Mouse (Mus musculus): ENCODE data around the gene Entpd4b. TPM values are rescaled to one million over a fixed set of nuclear protein-coding genes. Genes with fewer than 3 reads are reported as not detected.
"Not testable (repeated sequence)": the region's sequence is repeated elsewhere in the genome, so short reads cannot be mapped to it uniquely, and the experiment has no call there.

Entpd4b gene
- polyA plus RNA-seq (2015; fragmentation: Nextera tagmentation; extraction: Ambion mirVana): 15.5 and 17.0 TPM in 2 replicates

DNA sequence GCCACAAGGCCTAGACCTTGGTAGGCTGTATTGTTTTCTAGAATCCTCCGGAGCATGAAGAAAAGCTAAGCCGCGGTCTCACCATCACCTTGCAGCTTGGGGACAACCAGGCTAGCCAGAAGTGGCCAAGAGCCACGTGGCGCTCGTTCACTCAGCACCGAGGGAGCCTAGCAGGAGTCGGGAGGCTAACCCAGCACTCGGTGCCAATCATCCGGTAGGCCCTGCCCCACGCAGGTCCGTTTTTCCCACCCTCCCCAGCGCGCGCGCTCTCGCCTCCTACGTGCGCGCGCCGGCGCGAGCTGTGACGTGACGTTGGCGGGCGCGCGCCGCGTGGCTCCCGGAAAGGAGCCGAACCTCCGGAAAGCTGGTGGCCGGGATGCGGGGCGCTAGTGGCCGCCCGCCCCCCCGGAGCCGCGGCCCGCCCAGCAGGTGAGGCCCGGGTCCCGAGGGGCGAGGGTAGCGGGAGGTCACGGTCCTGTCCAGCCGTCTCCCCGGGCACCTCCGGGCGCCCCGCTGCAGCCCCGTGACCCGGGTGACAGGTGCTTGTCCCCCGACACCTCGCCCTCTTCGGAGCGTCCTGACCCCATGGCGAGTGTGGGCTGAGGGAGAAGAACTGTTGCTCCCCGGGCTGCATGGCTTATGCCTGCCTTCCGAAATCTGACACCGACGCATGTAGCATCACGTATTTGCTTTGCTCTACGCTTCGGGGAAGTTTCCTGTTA is at the start of gene Entpd4b:
Gene Entpd4b, plus strand, starts transcription at position 315 of the 722 bp plus-strand sequence.
- WGBS: no CpG with 5 or more reads among the region's 68 CpGs
- not testable (repeated sequence) for H3K4me2 ChIP-seq (replicated peaks)

GRCm38 (mm10) chr14:69507000-69507399 is 48.2 kb upstream of the Entpd4b start:
- WGBS: no CpG with 5 or more reads among the region's 1 CpGs
- not testable (repeated sequence) for H3K9me3 ChIP-seq; ATAC-seq; H3K27me3 ChIP-seq (replicated peaks); H3K36me3 ChIP-seq; H3K4me3 ChIP-seq (replicated peaks); H3K4me2 ChIP-seq (replicated peaks); H3K9ac ChIP-seq; H3K4me1 ChIP-seq (replicated peaks); H3K27ac ChIP-seq

More for the DNA sequence above, at the start of gene Entpd4b:
- ATAC-seq: peak; percentile 97
- H3K36me3 ChIP-seq; H3K9me3 ChIP-seq; H3K27me3 ChIP-seq (replicated peaks); H3K4me3 ChIP-seq (replicated peaks); H3K27ac ChIP-seq; H3K4me1 ChIP-seq (replicated peaks); H3K9ac ChIP-seq: not testable (repeated sequence)

DNA sequence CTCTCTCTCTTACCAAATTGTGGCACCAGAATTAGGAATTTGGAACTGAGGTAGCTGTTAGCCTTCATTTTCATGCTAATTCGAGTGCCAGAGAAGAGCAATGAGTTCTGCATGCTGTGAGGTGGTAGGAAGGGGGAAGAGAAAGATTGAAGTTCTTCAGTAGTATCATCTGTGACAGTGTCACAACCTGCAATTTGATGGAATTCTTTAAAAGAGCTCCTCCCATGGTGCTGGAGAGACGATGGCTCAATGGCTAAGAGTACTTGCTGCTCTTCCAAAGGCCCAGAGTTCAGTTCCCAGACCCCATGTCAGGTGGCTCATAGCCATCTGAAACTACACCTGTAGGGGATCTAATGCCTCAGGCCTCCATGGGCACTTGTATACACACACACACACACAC is 42.8 kb upstream of the Entpd4b start, which contains the start of gene Gm27179:
Gene Gm27179, minus strand, starts transcription at position 101 of the 400 bp plus-strand sequence.
- H3K4me1 ChIP-seq (replicated peaks); H3K36me3 ChIP-seq; H3K9ac ChIP-seq; H3K4me3 ChIP-seq (replicated peaks); H3K9me3 ChIP-seq; H3K27me3 ChIP-seq (replicated peaks); ATAC-seq; H3K4me2 ChIP-seq (replicated peaks); H3K27ac ChIP-seq: not testable (repeated sequence)
- no CpG with 5 or more reads among the region's 2 CpGs for WGBS

DNA sequence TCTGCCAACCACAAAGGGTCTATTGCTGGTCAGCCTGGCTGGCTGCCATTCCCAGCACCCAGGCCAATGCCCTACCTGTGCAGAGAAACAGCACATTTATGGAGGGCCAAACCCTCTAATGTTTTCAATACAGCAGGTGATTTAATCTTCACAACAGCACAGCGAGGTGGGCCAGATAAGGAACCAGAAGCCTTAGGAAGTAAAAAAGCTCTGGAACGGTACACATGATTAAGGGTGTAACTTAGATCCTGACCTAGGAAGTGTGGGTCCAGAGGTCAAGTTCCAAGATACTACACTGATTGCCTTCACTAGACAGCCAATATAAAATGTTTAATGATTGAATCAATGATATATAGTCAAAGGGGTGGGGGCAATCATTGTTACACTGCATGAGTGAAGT is 34.4 kb upstream of the Entpd4b start:
- not testable (repeated sequence) for H3K27ac ChIP-seq; H3K4me1 ChIP-seq (replicated peaks); H3K4me3 ChIP-seq (replicated peaks); H3K36me3 ChIP-seq; H3K4me2 ChIP-seq (replicated peaks); H3K27me3 ChIP-seq (replicated peaks); H3K9ac ChIP-seq; H3K9me3 ChIP-seq
- peak; percentile 74 for ATAC-seq
- WGBS: no CpG with 5 or more reads among the region's 2 CpGs

- H3K4me3 ChIP-seq (replicated peaks); H3K4me1 ChIP-seq (replicated peaks); H3K36me3 ChIP-seq; H3K27me3 ChIP-seq (replicated peaks); H3K27ac ChIP-seq; H3K9me3 ChIP-seq; H3K4me2 ChIP-seq (replicated peaks); H3K9ac ChIP-seq: not testable (repeated sequence)
- WGBS: no CpG with 5 or more reads among the region's 1 CpGs
- peak; percentile 69; the same call in 1 of the 2 replicates for ATAC-seq
Observed at GRCm38 (mm10) chr14:69523001-69523400, 32.2 kb upstream of the Entpd4b start.

DNA sequence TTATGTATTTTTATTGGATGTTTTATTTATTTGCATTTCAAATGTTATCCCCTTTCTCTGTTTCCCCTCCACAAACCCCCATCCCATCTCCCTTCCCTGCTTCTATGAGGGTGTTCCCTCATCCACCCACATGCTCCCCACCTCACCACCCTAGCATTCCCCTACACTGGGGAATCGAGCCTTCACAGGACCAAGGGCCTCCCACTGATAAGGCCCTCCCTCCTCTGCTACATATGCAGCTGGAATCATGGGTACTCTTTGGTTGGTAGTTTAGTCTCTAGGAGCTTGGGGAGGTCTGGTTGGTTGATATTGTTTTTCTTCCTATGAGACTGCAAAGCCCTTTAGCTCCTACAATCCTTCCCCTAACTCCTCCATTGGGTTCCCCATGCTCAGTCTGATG is 29.0 kb upstream of the Entpd4b start:
- H3K4me2 ChIP-seq (replicated peaks); H3K27ac ChIP-seq; ATAC-seq; H3K9ac ChIP-seq; H3K4me3 ChIP-seq (replicated peaks); H3K4me1 ChIP-seq (replicated peaks); H3K36me3 ChIP-seq; H3K9me3 ChIP-seq; H3K27me3 ChIP-seq (replicated peaks): not testable (repeated sequence)
- WGBS: no CpG with 5 or more reads among the region's 1 CpGs

- H3K27me3 ChIP-seq (replicated peaks); H3K4me3 ChIP-seq (replicated peaks); H3K36me3 ChIP-seq; H3K4me2 ChIP-seq (replicated peaks); H3K9ac ChIP-seq; H3K9me3 ChIP-seq; H3K4me1 ChIP-seq (replicated peaks); H3K27ac ChIP-seq: not testable (repeated sequence)
- ATAC-seq: peak; percentile 50; the same call in 1 of the 2 replicates
- no CpG with 5 or more reads among the region's 7 CpGs for WGBS
Observed at GRCm38 (mm10) chr14:69536539-69536938, 18.7 kb upstream of the Entpd4b start.

DNA sequence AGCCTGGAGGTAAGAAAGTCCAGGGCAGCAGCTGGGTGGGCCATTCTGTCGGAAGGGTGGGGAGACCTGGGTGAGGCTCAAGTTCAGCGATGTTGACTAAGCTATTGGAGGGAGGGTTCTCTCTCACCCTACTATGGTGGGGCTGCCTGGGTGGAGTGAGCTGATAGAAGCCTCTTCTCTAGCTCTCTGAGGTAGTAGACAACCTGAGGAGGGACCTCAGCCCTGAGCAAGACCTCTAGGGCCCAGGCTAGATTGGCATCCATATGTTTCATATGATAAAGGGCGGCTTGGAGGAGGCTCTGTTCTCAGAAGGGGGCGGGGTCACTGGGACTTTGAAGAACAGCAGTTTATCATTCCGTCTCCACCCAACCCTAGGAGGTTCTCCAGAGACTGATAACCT is 15.1 kb upstream of the Entpd4b start:
- not testable (repeated sequence) for H3K27ac ChIP-seq; H3K4me3 ChIP-seq (replicated peaks); H3K9me3 ChIP-seq; H3K27me3 ChIP-seq (replicated peaks); H3K9ac ChIP-seq; H3K4me1 ChIP-seq (replicated peaks); H3K36me3 ChIP-seq; H3K4me2 ChIP-seq (replicated peaks)
- ATAC-seq: peak; percentile 90
- no CpG with 5 or more reads among the region's 5 CpGs for WGBS

GRCm38 (mm10) chr14:69542695-69543094 is 12.5 kb upstream of the Entpd4b start:
- not testable (repeated sequence) for H3K4me2 ChIP-seq (replicated peaks); H3K9ac ChIP-seq; H3K9me3 ChIP-seq; H3K4me3 ChIP-seq (replicated peaks); H3K4me1 ChIP-seq (replicated peaks); H3K27ac ChIP-seq; H3K36me3 ChIP-seq; H3K27me3 ChIP-seq (replicated peaks); ATAC-seq
- no CpG with 5 or more reads among the region's 7 CpGs for WGBS

DNA sequence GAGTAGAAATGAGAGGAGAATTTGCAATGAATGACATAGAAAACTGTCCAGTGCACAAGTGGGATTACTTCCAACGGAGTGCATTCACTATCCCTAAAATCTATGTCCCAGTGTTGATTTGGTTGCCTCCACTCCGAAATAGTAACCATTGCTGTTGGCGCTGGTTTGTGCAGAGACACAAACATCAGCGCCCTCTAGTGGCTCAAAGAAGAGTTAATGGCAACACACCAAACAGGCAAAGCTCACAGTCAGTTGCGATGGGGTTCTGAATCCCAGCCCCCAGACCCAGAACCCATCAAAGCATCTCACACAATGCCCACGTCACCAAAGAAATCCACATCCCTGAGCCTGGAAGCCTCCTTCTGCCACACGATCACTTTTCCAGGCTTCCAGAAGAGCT is 11.2 kb upstream of the Entpd4b start:
- not testable (repeated sequence) for H3K27me3 ChIP-seq (replicated peaks); H3K4me1 ChIP-seq (replicated peaks); H3K36me3 ChIP-seq; H3K9me3 ChIP-seq; H3K4me3 ChIP-seq (replicated peaks); H3K4me2 ChIP-seq (replicated peaks); ATAC-seq; H3K9ac ChIP-seq; H3K27ac ChIP-seq
- WGBS: no CpG with 5 or more reads among the region's 7 CpGs

- WGBS: no CpG with 5 or more reads among the region's 2 CpGs
- H3K9me3 ChIP-seq; H3K4me3 ChIP-seq (replicated peaks); H3K36me3 ChIP-seq; H3K9ac ChIP-seq; H3K4me2 ChIP-seq (replicated peaks); ATAC-seq; H3K4me1 ChIP-seq (replicated peaks); H3K27ac ChIP-seq; H3K27me3 ChIP-seq (replicated peaks): not testable (repeated sequence)
Observed at GRCm38 (mm10) chr14:69545052-69545451, 10.2 kb upstream of the Entpd4b start.

- not testable (repeated sequence) for H3K9me3 ChIP-seq; H3K4me3 ChIP-seq (replicated peaks); H3K4me1 ChIP-seq (replicated peaks); ATAC-seq; H3K27ac ChIP-seq; H3K4me2 ChIP-seq (replicated peaks); H3K36me3 ChIP-seq; H3K27me3 ChIP-seq (replicated peaks); H3K9ac ChIP-seq
- no CpG with 5 or more reads among the region's 4 CpGs for WGBS
Observed at GRCm38 (mm10) chr14:69547310-69547709, 7.9 kb upstream of the Entpd4b start.

DNA sequence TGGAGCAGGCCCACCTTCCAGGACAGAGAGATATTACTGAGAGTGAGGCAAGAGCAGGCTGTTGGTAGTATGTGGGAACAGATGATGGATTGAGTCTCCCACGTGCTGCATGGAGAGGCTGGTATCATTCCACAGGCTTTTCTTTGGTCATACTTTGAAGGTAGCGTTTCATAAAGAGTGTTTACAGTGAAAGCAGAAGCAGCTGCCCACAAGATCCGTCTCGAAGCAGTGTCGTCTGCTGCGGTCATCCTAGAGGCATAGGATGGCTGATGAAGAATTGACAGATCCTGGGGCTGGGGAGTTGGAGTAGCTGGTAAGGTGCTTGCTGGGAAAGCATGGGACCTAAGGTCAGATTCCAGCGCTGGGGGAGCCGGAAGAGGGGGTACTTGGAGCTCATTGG is 1.6 kb downstream of the Entpd4b start:
- ATAC-seq; H3K4me1 ChIP-seq (replicated peaks): not testable (repeated sequence)
- WGBS: no CpG with 5 or more reads among the region's 8 CpGs

More for the DNA sequence above, 1.6 kb downstream of the Entpd4b start:
- H3K27ac ChIP-seq; H3K27me3 ChIP-seq (replicated peaks); H3K9ac ChIP-seq; H3K9me3 ChIP-seq; H3K36me3 ChIP-seq; H3K4me2 ChIP-seq (replicated peaks); H3K4me3 ChIP-seq (replicated peaks): not testable (repeated sequence)
